Mouse (Mus musculus) embryonic facial prominence, embryonic 15.5 days (tissue): ENCODE results near the gene Cln5. TPM values are rescaled to one million over a fixed set of nuclear protein-coding genes. Genes with fewer than 3 reads are reported as not detected.
A peak's percentile ranks its signal among the peaks of the same experiment; 100 is the strongest.

Experiments
- ATAC-seq: fragments of 200-750 bp; cut with Nextera tagmentation; 2 replicates; pipeline ENCODE4 v1.8.0; 2017; ENCODE audit warnings: low read depth, moderate TSS enrichment; ENCODE audit not compliant: insufficient number of reproducible peaks, low FRiP score, low TSS enrichment
- H3K27ac ChIP-seq: fragments of 300-500 bp; sonication (generic); replicated peaks from 2 replicates; pipeline ENCODE4 v1.5.1; 2015; ENCODE audit warnings: mild to moderate bottlenecking, inconsistent platforms
- H3K27me3 ChIP-seq: fragments of 300-500 bp; sonication (generic); 2 replicates; pipeline ENCODE4 v1.6.1; 2015; ENCODE audit warnings: inconsistent platforms
- H3K36me3 ChIP-seq: fragments of 300-500 bp; sonication (generic); 2 replicates; pipeline ENCODE4 v1.6.1; 2015; ENCODE audit warnings: mild to moderate bottlenecking, inconsistent platforms
- H3K4me1 ChIP-seq: fragments of 300-500 bp; sonication (generic); 2 replicates; pipeline ENCODE4 v1.6.1; 2015; ENCODE audit warnings: inconsistent platforms
- H3K4me2 ChIP-seq: fragments of 300-500 bp; sonication (generic); replicated peaks from 2 replicates; pipeline ENCODE4 v1.6.1; 2015; ENCODE audit warnings: mild to moderate bottlenecking, inconsistent platforms
- H3K4me3 ChIP-seq: fragments of 300-500 bp; sonication (generic); replicated peaks from 2 replicates; pipeline ENCODE4 v1.5.1; 2015; ENCODE audit warnings: mild to moderate bottlenecking, inconsistent platforms
- H3K9ac ChIP-seq: fragments of 300-500 bp; sonication (generic); 2 replicates; pipeline ENCODE4 v1.6.1; 2015; ENCODE audit warnings: inconsistent platforms
- H3K9me3 ChIP-seq: fragments of 300-500 bp; sonication (generic); replicated peaks from 2 replicates; pipeline ENCODE4 v1.6.1; 2016; ENCODE audit warnings: inconsistent platforms
- WGBS: fragments of 180-500 bp; shearing (Covaris S2); methylation state at CpG from one replicate; pipeline ENCODE4 v1.1.7; 2015; 5-methylcytosine and 5-hydroxymethylcytosine counted together
- polyA plus RNA-seq: library from polyadenylated mRNA; unstranded; fragments of >200 nt; fragmentation: Nextera tagmentation; extraction: Ambion mirVana; gene quantifications from 2 replicates; pipeline ENCODE4 v1.2.1, GENCODE M21; 2015

Cln5 gene
- polyA plus RNA-seq, 1 experiment from 2014 or later, result 32.6 TPM

- Histone ChIP-seq H3K9ac (no peak overlapping the region), H3K4me3 (no peak overlapping the region), H3K4me1 (no peaks in the 10 kb centered on the region), H3K36me3 (peaks cover 34% of the 10 kb centered on the region), H3K27me3 (no peaks in the 10 kb centered on the region), H3K9me3 (no peaks in the 10 kb centered on the region), H3K27ac (no peak overlapping the region), H3K4me2 (no peak overlapping the region)
- no peak for ATAC-seq
- 72% methylated on average over 9 of the region's 9 CpGs for WGBS
Observed at GRCm38 (mm10) chr14:103079209-103079977, 9.4 kb downstream of the Cln5 start.

DNA sequence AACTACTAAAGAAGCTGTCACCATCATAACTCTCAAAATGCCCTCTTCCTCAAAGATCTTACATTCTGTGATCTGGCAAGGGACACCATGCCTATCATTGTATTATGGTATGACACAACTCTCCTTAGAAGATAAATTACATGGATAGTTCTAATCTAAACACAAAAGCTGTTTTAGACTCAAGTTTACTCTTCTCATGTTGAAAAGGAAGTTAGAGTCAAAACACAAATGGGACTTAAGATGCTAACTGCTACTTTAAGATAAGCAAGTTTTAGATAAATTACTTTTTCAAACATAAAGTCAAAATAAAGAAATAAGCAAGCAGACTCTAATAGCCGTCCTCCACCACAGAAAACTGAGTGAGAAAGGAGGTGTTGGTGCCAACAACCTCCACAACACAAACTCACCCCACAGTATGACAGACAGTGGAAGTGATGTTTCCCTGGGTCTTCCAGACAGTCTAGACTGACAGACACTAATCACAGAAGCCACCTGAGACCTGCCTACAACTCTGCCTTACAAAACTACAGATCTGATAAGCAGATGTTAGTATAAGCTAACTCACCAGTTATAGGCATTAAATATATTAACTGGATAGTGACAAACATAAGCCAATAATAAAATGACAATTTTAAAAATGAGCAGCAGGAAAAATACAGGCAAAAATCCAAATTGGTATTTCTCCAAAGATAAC, 16.0 kb downstream of the Cln5 start:
- 88% methylated on average over 1 of the region's 1 CpGs for WGBS
- Histone ChIP-seq H3K4me1 (no peaks in the 10 kb centered on the region), H3K36me3 (peaks cover 43% of the 10 kb centered on the region), H3K9ac (no peak overlapping the region), H3K4me3 (no peak overlapping the region), H3K27me3 (no peaks in the 10 kb centered on the region), H3K4me2 (no peak overlapping the region), H3K9me3 (no peaks in the 10 kb centered on the region), H3K27ac (no peak overlapping the region)
- ATAC-seq, result no peak

DNA sequence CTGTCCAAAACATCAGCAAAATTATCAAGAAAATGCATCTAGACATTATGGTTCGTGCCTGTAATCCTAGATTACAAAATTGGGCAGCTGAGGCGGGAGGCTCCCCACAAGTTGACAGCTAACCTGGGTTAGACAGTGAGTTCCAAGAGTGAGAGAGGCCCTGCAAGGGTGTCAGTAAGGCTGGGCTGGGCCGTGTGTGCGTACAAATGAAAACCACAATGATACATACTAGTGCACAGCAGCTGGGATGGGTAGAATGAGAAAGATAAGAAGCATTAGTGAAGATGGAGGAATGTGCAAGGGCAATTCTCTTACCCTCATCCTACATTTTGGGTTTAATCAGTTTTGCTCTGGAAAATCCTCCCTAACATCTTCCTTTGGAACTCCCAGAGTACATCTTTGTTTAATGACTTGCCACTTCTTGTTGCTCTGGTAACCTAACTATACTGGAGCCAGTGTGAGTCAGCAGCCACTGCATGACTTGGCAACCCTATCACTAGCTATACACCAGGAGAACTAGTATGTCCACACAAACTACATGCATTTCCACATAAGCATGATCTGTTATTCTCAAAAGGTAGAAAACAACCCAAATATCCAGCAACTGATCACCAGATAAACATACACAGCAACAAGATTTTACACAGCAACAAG, 16.8 kb downstream of the Cln5 start:
- Histone ChIP-seq H3K27me3 (no peaks in the 10 kb centered on the region), H3K9ac (no peak overlapping the region), H3K36me3 (peaks cover 43% of the 10 kb centered on the region), H3K27ac (no peak overlapping the region), H3K4me1 (no peaks in the 10 kb centered on the region), H3K4me3 (no peak overlapping the region), H3K9me3 (no peaks in the 10 kb centered on the region), H3K4me2 (no peak overlapping the region)
- no peak for ATAC-seq
- whole genome bisulfite sequencing, result 87% methylated on average over 4 of the region's 4 CpGs

GRCm38 (mm10) chr14:103087846-103088245, 17.8 kb downstream of the Cln5 start:
- no peak overlapping the region for H3K27ac ChIP-seq
- 91% methylated on average over 5 of the region's 5 CpGs for WGBS
- no peak overlapping the region for H3K4me2 ChIP-seq
- H3K9ac ChIP-seq, result no peak overlapping the region
- no peaks in the 10 kb centered on the region for H3K4me1 ChIP-seq
- H3K4me3 ChIP-seq, result no peak overlapping the region
- no peak for ATAC-seq
- peaks cover 40% of the 10 kb centered on the region for H3K36me3 ChIP-seq
- no peaks in the 10 kb centered on the region for H3K27me3 ChIP-seq
- H3K9me3 ChIP-seq, result no peaks in the 10 kb centered on the region

- Histone ChIP-seq H3K4me1 (no peaks in the 10 kb centered on the region), H3K27me3 (no peaks in the 10 kb centered on the region), H3K9me3 (no peaks in the 10 kb centered on the region), H3K4me3 (no peak overlapping the region), H3K36me3 (peaks cover 36% of the 10 kb centered on the region), H3K9ac (no peak overlapping the region), H3K27ac (no peak overlapping the region), H3K4me2 (no peak overlapping the region)
- ATAC-seq, result no peak
- 78% methylated on average over 6 of the region's 6 CpGs for WGBS
Observed at GRCm38 (mm10) chr14:103088624-103089023, 18.6 kb downstream of the Cln5 start.

DNA sequence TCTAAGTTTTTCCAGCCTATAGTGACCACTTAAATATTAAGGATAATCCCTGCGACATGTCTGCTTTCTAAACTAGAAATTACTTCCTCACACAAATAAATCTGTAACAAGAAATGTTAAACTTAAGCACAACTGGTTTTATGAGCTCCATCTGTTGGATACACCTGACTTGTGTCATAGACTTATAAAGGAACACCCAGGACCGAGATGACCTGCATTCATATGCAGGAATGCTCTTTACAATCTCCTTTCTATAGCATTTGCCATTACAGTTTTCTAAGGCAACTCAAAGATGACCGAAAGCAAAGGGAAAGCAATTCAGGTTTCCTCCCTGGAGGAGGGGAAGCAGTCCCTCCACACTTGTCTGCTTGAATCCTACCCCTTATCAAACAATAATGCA, 23.2 kb downstream of the Cln5 start:
- Histone ChIP-seq H3K4me3 (no peak overlapping the region), H3K9ac (no peak overlapping the region), H3K4me2 (no peak overlapping the region), H3K27me3 (no peaks in the 10 kb centered on the region), H3K36me3 (peaks cover 11% of the 10 kb centered on the region), H3K9me3 (no peaks in the 10 kb centered on the region), H3K4me1 (peaks cover 3% of the 10 kb centered on the region; the same call in 1 of the 2 replicates), H3K27ac (no peak overlapping the region)
- 92% methylated on average over 3 of the region's 3 CpGs for WGBS
- ATAC-seq, result no peak

DNA sequence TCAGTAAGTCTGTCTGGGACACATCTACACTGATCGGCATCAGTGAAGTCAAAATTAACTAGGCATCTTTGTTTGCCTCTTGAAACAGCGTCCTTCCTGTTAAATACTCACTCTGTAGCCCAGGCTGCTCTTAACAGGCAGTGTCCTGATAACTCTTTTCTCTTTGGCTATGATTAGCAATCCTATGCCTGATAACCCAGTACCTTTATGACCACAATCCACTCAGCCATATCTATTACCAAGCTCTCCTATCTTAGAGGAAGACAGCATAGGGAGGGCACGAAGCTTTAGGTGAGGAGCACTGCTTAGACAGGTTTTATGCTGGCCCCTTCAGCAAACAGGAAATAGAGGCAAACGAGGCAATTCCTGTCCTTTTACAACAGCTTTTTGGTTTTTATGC, 23.7 kb downstream of the Cln5 start:
- Histone ChIP-seq H3K27me3 (no peaks in the 10 kb centered on the region), H3K9ac (no peak overlapping the region), H3K36me3 (peaks cover 8% of the 10 kb centered on the region; the same call in 1 of the 2 replicates), H3K4me1 (peaks cover 3% of the 10 kb centered on the region; the same call in 1 of the 2 replicates), H3K4me3 (no peak overlapping the region), H3K9me3 (no peaks in the 10 kb centered on the region), H3K4me2 (no peak overlapping the region), H3K27ac (no peak overlapping the region)
- WGBS, result 76% methylated on average over 4 of the region's 4 CpGs
- no peak for ATAC-seq

- WGBS, result 89% methylated on average over 8 of the region's 8 CpGs
- H3K4me1 ChIP-seq, result peaks cover 3% of the 10 kb centered on the region; the same call in 1 of the 2 replicates
- no peaks in the 10 kb centered on the region for H3K27me3 ChIP-seq
- no peak overlapping the region for H3K27ac ChIP-seq
- H3K4me2 ChIP-seq, result no peak overlapping the region
- H3K36me3 ChIP-seq, result no peaks in the 10 kb centered on the region
- H3K4me3 ChIP-seq, result no peak overlapping the region
- no peak overlapping the region for H3K9ac ChIP-seq
- no peaks in the 10 kb centered on the region for H3K9me3 ChIP-seq
- ATAC-seq, result no peak
Observed at GRCm38 (mm10) chr14:103095036-103095435, 25.0 kb downstream of the Cln5 start.

DNA sequence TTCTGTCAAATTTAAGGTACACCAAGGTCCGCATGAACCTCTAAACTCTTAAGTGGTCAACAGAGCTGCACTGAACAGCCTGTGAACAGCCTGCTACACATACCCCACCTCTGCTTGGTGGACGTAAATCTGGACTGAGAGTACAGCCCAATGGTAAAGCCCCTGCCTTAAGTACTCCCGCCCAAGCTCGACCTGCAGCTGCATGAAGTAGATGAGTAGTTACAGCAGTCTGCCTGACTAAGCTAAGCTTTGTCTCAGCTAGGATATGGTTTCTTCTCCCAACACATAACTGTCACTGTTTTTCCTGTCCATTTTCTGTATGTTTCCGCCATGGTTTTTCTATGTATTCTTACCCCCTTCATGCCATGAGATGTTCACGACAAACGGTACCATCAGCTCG, 25.8 kb downstream of the Cln5 start:
- H3K4me1 ChIP-seq, result peaks cover 3% of the 10 kb centered on the region; the same call in 1 of the 2 replicates
- H3K27ac ChIP-seq, result no peak overlapping the region
- H3K9me3 ChIP-seq, result no peaks in the 10 kb centered on the region
- H3K36me3 ChIP-seq, result no peaks in the 10 kb centered on the region
- H3K9ac ChIP-seq, result no peak overlapping the region
- no peaks in the 10 kb centered on the region for H3K27me3 ChIP-seq
- WGBS, result 93% methylated on average over 8 of the region's 8 CpGs
- no peak for ATAC-seq
- no peak overlapping the region for H3K4me3 ChIP-seq
- H3K4me2 ChIP-seq, result no peak overlapping the region

GRCm38 (mm10) chr14:103096621-103097020, 26.6 kb downstream of the Cln5 start:
- H3K4me3 ChIP-seq, result no peak overlapping the region
- no peak overlapping the region for H3K9ac ChIP-seq
- H3K4me1 ChIP-seq, result peaks cover 3% of the 10 kb centered on the region; the same call in 1 of the 2 replicates
- 70% methylated on average over 6 of the region's 6 CpGs for WGBS
- no peaks in the 10 kb centered on the region for H3K9me3 ChIP-seq
- H3K4me2 ChIP-seq, result no peak overlapping the region
- no peaks in the 10 kb centered on the region for H3K36me3 ChIP-seq
- H3K27me3 ChIP-seq, result no peaks in the 10 kb centered on the region
- ATAC-seq, result no peak
- H3K27ac ChIP-seq, result no peak overlapping the region

GRCm38 (mm10) chr14:103098213-103098586, 28.2 kb downstream of the Cln5 start:
- H3K27me3 ChIP-seq, result no peaks in the 10 kb centered on the region
- no peaks in the 10 kb centered on the region for H3K36me3 ChIP-seq
- no peak for ATAC-seq
- H3K9ac ChIP-seq, result peak overlapping the region; percentile 80
- 0% methylated on average over 2 of the region's 2 CpGs for WGBS
- H3K9me3 ChIP-seq, result no peaks in the 10 kb centered on the region
- peaks cover 6% of the 10 kb centered on the region for H3K4me1 ChIP-seq
- H3K27ac ChIP-seq, result peak overlapping the region; percentile 99
- peak overlapping the region; percentile 89 for H3K4me3 ChIP-seq
- H3K4me2 ChIP-seq, result peak overlapping the region; percentile 58
